Mouse (Mus musculus) adrenal gland, postnatal 25 days (tissue): ENCODE measurements around the gene Pigb. TPM values are rescaled to one million over a fixed set of nuclear protein-coding genes. Genes with fewer than 3 reads are reported as not detected.

Experiments used
- DNase-seq: peaks from one replicate; pipeline ENCODE4 v3.0.0; 2021; ENCODE audit warnings: mixed read lengths
- total RNA-seq: library from RNA; stranded (reverse); gene quantifications from 2 replicates; pipeline ENCODE4 v1.2.3, GENCODE M21; 2021

The Pigb gene
- total RNA-seq, 1 experiment from 2014 or later = 20.4 TPM

DNA sequence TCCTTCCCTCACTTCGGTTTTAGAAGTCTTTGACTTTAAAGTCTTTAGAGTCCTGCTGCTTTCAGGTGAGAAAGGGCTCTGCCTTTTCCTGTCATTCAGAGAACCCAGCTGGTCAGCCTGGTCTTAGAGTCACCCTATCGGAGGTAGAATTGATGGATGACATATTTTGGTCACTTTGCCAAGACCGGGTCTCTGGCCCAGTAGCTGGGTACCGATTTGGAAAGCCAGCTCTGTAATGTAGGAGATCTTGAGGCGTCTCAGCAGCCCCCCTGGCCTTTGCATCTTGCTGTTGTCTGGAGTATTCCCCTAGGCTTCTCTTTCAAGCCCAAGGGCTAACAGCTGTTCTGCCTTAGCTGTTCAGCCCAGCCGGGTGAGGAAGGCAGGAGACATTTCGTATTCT, 5.0 kb upstream of the Pigb start:
- no peak for DNase-seq

DNA sequence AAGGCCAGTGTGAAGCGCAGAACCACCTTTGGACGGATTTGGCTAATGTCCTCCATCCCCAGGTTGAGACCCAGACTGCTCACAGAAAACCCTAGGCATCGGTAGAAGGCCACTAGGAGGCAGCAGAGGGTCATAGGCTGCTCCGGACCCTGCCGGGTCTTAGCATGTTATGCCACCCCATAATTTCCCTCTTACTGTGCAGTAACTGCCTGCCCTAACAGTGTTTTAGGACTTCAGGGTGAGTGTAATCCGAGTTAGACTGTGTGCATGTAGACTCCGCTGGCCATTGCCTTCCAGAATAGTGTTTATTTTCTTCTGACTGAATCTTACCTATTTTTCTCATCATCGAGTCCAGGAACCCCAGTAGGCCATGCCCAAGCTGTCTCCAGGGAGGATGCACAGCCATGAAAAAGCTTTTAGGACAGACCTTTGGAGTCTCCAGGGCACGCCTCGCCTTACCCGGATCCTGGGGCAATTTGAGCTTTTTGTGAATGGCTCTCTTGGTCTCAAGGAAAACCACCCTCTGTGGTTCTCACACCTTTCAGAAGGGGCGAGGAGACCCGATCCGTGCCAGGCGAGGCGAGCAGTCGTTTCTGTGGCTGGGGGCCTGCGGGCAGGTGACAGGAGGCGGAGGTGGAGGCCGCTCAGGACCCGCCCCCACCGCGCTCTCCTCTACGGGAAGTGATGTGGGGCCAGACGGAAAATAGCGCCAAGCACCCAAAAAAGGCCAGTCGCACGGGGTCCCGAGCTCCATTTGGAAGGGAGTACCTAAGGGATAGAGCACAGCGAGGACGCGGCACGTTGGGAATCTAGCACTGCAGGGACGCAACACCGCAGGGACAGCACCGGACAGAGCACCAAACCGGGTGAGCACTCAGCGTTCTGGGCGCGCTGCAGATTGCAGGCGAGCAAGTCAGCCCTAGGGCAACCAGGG, 4.2 kb upstream of the Pigb start, which contains the start of gene Rab27a:
TSS of gene Rab27a (plus strand) at position 709 of the 934 bp plus-strand sequence.
- DNase-seq = peak; percentile 83

DNA sequence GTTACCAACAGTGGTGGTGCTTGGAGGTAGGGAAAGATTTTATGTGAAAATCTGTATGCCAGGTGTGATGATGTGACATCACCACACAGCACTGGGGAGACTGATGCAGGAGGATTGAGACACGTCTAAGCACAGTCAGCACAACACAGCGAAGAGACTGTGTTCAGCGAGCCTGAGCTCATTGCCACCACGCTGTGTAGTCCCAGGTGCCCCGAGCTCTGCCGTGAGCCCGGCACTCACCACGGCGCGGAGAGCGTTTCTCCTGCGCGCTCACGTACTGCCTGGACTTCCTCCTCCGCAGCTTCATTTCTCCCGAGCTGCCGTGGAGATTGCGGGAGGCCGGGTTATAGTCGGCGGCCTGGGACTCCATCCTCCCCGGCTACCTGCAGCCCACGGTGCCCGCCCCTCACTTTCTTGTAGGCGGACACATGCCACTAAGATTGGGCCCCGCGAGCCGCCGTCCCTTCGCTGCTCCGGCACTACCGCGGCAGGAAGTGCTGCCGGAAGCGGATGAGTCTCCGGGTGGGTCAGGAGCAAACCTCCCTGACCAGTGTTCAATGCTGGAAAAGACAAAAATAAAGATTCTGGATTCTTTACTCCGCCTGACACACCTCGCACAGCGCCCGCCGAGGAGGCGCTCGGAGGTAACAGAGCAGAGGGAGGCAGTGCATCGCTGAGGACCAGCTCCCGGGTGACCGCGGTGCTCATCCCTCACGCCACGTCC, 794 bp downstream of the Pigb start:
- DNase-seq = peak; percentile 95

- no peak for DNase-seq
Measured at GRCm38 (mm10) chr9:73033406-73033805, 6.8 kb downstream of the Pigb start.

- no peak for DNase-seq
Measured at GRCm38 (mm10) chr9:73031421-73031820, 8.8 kb downstream of the Pigb start.

GRCm38 (mm10) chr9:73030443-73030842, 9.7 kb downstream of the Pigb start:
- DNase-seq = no peak

DNA sequence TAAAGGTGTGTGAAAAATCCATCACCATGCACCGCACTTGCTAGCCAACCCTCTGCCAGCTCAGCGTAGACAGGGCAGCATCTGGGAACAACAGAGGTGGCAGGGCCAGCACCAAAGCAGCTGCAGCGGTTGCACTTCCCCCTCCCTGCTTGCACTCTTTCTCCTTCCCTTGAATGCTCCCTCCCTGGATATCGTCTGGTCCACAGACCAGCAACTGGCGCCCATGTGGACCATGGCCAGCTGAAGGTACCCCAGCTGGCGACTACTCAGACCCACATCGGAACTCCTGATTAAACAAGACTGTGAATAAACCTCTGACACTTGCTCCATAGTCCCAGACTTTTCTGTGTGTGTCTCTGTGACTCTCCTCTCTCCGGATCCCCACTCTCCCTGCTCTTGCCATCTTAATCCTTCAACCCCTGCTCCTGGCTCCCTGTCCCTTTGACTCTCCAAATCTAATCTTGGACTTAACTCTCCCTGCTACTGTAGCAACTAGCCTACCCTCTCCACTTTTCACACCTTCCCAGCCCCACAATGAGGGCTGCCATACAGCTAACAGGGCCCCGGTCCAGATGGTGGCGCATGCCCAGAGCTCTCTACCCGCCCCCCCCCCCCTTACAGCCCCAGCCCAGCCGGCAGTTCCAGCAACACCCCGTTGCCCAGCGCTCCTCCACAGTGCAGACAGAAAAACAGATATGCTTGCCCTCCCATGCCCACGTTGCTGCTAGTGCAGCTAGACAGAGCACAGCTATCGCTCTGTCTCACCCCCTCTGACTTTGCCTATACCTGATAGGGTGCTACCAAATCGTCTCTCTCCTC, 14.2 kb downstream of the Pigb start:
- no peak for DNase-seq

GRCm38 (mm10) chr9:73020566-73021097, 19.5 kb downstream of the Pigb start:
- DNase-seq = no peak

DNA sequence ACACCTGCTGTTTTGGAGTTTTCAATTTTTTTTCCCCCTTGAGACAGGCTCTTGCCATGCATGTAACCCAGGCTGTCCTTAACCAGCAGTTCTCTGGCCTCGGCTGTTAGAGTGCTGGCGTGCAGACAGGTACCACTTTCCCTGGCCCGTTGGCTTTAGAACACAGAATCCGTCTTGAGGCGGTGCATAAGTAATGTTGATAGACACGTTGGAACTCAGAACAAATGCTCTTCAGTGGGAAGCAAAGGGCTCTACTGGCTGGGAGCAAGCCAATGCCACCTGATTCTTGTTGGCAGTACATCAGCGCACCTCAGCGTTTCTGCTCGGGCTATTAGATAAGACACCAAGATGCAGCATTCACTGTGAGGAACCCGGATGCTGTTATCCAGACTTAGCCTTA, 20.3 kb downstream of the Pigb start:
- DNase-seq = no peak

GRCm38 (mm10) chr9:73014724-73015123, 25.5 kb downstream of the Pigb start:
- no peak for DNase-seq

GRCm38 (mm10) chr9:73012629-73013028, 27.5 kb downstream of the Pigb start:
- no peak for DNase-seq

GRCm38 (mm10) chr9:73008384-73008783, 31.8 kb downstream of the Pigb start:
- DNase-seq = no peak

- DNase-seq = no peak
Measured at GRCm38 (mm10) chr9:73006175-73006574, 34.0 kb downstream of the Pigb start.

GRCm38 (mm10) chr9:73005106-73005505, 35.1 kb downstream of the Pigb start:
- no peak for DNase-seq

DNA sequence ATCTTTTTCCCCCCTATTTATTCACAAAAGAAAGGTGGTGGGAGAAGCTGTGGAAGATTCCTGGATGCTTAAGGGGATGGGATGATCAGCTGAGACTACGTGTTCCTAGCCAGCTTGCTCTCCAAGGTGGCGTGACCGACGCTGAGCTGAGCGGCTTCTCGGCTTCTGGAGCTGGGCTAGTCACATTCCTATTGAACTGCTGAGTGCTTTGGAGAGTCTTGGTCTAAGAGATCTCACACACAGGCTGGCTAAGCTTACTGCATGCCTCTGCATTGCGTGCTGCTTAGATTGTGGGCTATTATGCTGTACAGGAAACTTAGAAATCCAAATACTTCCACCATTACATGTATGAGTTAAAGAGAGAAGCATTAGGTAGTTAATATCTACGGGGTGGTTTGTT, 36.1 kb downstream of the Pigb start:
- no peak for DNase-seq

- peak; percentile 44 for DNase-seq
Measured at GRCm38 (mm10) chr9:73002177-73002576, 38.0 kb downstream of the Pigb start.

DNA sequence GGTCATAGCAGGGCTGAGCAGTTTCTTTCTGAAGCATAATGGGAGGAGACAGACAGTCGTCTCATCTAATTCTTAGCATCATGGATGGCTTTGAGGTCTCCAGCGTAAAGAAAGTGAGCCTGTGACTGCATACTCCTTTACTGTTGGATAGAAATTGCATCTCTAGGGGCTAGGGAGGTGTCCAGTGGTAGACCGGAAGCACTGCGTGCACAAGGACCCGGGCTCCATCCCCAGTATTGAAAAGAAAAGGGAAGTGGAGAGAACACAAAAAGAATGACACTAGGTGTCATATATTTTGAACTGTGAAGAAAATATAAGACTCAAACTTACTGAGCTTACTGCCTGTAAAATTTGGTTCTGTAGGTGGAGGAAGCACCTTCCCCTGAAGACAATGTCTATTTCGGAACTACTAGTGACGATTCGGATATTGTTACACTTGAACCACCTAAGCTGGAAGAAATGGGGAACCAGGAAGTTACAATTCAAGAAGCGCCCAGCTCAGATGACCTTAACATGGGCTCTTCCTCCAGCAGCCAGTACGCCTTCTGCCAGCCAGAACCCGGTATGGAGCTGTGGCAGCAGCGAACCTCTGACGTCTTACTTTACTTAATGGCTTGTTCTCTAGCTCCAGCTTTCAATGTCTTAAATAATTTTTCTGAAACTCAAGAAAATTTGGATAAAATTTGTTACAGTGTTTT, 38.7 kb downstream of the Pigb start:
- DNase-seq = no peak

- no peak for DNase-seq
Measured at GRCm38 (mm10) chr9:73000487-73000886, 39.7 kb downstream of the Pigb start.

DNA sequence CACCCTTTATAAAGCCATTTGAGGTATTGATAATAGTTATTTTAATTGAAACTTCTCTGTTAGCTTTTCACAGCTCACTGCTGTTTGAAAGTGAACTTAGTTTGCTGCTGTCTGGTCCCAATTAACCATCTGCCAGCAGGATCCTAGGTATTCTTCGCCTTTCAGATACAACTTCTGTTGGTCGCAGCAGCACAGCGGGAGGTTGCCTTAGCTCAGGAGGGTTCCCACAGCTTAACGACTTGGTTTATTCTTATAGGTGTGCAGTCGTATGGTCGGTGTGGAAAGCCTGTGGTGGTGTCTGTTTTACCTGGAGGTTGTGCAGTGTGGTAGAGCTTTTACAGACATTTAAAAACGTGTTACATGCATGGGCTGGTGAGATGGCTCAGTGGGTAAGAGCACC, 43.4 kb downstream of the Pigb start:
- no peak for DNase-seq

DNA sequence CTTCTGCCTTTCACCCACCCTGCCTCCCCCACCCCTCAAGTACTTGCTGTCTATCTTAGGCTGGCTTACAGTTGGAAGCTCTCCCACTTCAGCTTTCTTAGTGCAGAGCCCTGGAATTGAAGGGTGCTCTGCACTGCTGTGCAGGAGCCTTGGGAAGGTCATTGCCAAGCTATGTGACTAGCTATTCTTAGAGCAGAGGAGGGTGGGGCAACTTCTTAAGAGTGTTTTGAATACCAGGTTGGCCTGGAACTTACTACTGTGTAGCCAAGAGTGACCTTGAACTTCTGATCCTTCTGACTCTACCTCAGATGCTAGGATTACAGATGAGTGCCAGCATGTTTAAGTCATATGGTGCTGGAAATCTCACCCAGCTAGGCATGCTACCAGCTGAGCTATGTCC, 44.0 kb downstream of the Pigb start:
- DNase-seq = no peak

DNA sequence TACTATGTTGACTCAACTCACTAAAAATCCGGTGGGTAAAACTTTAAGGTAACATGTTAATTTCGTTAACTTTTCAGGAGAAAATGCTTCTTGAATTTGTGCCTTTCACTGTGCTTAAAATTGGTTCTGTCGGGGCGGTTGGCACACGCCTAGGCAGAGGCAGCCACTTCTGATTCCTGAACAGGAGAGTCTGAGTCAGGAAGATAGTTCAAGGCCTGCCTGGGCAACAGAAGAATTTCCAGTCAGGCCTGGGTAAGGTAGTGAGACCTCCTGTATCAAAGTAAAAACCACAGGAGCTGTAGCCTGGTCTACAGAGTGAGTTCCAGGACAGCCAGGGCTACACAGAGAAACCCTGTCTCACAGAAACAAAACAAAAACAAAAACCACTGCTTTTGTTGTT, 47.6 kb downstream of the Pigb start:
- peak; percentile 20 for DNase-seq

GRCm38 (mm10) chr9:72991420-72991819, 48.8 kb downstream of the Pigb start:
- DNase-seq = no peak
